Mouse (Mus musculus) lung, postnatal 36 days (tissue): ENCODE measurements around the gene Nos2.

Source experiments
- DNase-seq: peaks from one replicate; pipeline ENCODE4 v3.0.0; 2022; ENCODE audit warnings: mixed read lengths

Nos2 gene

DNA sequence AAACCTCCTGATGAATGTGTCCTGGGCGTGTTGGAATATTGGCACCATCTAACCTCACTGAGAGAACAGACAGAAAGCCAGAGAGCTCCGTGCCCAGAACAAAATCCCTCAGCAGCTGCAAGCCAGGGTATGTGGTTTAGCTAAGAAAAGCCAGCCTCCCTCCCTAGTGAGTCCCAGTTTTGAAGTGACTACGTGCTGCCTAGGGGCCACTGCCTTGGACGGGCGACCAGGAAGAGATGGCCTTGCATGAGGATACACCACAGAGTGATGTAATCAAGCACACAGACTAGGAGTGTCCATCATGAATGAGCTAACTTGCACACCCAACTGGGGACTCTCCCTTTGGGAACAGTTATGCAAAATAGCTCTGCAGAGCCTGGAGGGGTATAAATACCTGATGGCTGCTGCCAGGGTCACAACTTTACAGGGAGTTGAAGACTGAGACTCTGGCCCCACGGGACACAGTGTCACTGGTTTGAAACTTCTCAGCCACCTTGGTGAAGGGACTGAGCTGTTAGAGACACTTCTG is at the start of gene Nos2:
Gene Nos2 (plus strand): TSS at position 377 of the 529 bp plus-strand sequence.
- DNase-seq, result no peak

DNA sequence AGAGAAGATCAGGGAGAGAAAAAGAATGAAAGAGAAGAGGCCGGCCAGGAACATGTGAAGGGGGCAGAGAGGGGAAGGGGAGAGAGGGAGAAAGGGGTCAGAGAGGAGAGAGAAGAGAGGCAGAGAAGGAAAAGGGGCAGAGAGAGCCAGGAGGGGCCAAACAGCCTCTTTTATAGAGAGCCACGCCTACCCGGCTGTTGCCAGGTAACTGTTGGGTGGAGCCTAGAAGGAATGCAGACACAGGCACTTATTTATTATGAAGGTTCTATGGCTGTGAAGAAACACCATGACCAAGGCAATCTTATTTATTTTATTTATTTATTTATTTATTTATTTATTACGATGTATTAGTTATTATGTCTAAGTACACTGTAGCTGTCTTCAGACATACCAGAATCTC is 49.7 kb upstream of the Nos2 start:
- no peak for DNase-seq

DNA sequence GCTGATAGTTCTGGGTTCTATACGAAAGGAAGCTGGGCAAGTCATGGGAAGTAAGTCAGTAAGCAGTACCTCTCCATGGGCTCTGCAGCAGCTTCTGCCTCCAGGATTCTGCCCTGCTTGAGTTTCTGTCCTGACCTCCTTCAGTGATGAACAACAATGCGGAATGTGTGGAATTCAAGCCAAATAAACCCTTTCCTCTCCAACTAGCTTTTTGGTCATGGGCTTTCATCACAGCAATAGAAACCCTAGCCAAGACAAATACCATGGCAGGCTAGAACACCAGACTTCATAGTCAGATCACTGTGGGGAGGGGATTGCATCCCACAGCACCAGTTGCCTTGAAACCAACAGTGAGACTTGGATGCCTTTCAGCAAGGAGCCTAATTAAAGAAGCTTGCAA is 47.8 kb upstream of the Nos2 start:
- no peak for DNase-seq

DNA sequence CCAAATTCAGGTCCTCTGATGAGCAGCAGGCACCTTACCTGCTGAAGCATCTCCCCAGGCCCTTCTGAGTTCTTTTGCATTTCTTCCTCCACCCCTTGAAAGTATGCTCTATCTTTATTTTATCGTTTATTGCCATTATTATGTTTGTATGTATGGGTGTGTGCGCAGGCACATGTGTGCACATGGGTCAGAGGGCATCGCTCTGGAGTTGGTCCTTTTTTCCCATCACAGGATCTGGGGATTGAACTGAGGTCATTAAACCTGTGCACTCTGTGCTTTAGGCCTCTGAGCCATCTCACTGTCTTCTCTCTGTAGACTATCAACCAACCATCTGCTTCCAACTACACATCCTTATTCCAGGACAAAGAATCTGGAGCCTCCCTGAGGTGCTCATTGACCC is 40.9 kb upstream of the Nos2 start:
- DNase-seq, result no peak

DNA sequence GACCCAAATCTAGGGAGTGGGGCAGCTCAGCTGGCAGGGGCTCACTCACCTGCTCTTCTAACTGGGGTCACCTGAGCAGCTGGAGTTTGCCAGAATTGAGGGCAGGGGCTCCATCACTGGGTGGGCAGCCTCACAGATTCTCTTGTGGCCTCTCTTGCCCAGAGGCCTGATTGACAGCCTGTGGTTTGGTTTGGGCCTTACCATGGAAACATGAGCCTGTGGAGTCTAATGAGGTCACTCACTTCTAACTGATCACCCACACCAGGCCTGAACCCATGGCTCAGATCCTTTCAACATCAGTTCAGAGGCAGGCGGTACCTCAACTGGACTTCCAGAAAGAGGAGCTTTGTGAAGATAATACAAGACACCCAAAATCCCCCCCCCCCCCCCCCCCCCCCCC is 33.9 kb upstream of the Nos2 start:
- DNase-seq, result peak; percentile 7

DNA sequence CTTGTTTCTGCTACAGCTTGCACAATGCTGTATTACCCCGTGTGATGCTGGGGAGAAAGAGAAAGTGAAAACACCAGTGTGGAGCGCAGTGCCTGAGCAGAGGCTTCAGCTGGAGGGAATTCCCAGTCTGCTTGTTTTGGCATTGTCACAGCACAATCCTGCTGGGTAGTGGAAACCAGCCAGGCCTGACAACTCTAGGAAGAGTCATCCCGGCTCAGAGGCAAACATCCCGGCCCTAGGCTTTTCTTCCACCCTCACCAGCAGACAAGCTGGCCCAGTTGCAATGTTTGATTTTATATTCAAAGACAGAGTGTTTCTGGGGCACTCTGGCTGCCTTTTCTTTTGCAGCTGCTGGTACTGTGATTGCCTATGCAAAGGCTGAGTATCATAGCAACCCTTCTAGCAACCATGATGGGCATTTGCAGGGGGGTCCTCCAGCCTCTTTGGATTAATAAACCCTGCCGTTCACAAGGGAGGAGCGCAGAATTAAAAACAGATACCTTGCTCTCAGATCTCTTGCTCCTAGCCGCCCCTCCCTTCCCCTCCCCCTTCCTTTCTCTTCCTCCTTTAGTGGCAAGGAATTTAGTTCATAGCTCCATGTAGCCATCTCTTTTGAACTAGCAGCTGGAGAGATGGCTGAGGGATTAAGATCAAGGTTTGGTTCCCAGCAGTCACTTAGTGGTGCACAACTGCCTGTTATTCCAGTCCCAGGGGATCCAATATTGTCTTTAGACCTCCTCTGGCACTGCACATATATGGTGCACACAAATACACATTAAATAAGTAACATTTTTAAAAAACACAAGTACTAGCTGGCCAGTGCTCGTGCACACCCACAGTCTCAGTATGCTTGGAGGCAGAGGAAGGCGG is 33.2 kb upstream of the Nos2 start:
- DNase-seq, result peak; percentile 87

DNA sequence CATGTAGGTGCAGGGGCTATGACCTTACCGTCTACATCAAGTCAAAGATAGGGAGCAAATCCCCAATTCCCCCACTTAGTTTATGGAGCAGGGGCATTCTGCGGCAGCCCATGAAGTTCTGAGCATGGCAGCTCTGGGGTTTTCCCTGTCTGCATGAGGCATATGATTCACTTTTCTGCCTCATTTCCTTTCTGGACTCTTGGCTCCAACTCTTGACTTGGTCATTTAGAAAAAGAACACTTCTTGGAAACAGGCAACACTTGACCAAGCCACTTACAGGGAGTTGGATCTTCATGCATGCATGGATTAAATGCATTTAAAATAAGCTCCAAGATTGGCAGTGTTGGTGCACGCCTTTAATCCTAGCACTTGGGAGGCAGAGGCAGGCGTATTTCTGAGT is 31.4 kb upstream of the Nos2 start:
- DNase-seq, result no peak

DNA sequence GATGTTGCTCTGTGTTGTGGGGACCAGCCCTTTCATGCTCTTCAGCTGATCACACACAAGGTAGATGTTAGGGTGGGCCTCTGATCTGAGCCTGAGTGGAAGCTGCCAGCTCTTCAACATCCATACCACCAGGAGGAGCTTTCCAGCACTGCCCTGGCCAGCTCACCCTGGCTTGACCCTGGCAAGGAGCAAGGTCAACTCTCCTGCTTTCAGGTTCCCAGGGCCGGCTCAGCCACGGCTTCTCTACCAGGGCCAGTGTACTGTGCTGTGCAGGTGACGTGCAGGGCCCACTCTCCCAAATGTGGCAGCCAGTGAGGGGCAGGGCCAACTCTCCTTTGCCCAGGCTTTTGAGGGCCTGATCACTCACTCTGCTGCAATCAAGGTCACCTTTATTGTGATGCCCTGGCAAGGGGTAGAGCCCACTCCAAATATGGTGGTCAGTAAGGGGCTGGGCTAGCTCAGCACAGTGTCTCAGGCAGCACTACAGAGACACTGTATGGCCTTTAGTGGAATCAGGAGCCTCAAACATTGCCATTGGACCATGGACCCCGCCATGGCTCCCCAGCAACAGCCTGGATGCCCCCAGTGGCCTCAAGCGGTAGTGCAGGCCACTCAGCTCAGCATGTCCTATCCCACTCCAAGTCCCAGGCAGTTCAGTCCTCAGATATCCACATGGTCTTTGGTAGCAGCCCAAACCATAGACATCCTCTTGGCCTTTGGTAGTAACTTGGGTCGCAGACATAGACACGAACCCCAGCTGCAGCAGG is 24.0 kb upstream of the Nos2 start:
- DNase-seq, result peak; percentile 32

DNA sequence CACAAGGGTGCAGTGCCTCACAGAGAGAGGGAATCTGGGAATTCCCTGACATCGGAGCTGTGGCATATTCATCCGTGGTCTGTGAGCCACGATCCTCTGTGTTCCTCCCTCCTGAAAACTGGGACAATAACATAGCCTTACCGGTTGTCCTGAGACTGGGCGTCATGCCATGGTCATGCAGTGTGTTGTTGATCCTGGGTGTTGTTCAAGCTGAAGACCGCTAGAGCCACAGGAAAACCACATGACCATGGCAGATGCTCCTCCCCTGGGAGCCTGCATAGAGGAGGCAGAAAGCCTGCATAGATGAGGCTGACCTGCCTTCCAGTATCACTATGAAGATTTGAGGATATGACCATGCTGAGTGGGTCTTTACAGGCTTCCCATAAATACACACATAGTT is 5.1 kb upstream of the Nos2 start:
- DNase-seq, result no peak

DNA sequence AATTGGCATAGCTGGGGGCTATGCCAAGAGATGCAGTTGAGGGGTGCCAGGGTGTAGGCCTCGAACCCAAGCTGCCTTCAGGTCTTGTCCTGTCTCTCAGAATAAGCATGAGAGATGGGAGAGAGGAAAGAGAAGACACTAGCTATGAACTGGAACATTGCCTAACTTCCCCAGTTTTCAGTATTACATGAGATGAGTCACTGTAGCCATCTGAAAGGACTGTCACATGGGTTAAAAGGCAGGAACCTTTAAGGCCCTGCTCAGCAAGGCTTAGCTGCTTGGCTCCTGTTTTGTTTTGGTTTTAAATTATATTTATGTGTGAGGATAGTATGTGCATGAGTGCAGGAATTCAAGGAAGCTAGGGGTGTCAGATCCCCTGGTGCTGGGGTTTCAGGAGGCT is 4.2 kb upstream of the Nos2 start:
- no peak for DNase-seq

DNA sequence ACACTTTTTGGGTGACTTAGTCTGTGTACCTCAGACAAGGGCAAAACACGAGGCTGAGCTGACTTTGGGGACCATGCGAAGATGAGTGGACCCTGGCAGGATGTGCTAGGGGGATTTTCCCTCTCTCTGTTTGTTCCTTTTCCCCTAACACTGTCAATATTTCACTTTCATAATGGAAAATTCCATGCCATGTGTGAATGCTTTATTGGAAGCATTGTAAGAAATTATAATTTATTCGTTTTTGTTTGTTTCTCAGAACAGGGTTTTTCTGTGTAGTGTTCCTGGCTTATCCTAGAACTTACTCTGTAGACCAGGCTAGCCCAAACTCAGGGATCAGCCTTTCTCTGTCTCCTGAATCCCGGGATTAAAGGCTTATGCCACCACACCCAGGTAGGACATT is 842 bp upstream of the Nos2 start:
- no peak for DNase-seq

DNA sequence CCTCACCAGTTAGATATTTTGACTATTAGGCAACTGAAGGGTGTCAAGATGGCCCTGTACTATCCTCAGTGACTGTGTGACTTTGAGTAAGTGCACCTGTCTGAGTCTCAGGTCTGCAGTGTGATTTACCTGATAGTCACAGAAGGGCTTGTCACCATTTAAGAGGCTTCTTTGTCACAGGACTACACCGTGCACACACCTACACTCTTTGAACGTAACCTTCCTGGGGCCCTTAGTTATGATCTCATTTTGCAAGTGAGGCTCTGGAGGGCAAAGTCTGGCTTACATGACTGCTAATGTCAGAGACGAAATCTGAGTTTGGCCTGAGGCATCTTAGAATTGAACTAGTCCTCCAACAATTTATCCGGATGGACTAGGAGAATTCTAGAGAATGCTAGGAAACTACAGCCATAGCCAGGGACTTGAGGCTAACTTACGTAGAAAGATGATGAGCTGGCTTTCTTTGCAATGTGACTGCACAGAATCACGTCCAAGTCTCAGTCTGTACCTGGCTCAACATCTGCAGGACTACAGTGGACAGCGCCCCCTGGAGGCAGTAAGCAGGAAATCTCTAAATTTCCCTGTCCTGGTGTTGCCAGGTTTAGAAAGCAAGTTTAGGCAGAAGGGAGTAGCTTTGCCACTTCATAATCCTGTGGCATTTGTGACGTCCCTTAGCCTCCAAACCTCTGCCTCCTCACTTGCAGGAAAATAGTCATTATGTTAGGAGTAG is 2.3 kb downstream of the Nos2 start:
- peak; percentile 62 for DNase-seq

DNA sequence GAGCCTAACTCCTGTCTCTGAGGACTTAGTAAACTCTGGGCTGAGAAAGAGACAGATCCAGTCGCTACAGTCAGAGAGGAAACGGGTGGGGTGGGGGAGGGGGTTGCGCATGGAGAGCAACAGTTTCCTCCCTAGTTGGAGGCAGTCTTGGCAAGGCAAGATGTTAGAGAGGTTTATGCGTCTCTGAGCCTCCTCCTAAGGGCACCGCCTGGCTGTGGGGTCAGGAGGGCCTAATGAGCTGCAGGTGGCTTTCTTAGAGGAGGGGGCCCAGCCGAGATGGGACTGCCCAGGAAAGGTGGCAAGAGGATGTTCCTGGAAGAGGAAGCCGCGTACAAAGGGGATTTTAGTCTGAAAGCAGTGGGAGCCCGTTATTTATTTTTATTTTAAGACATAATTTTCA is 3.5 kb downstream of the Nos2 start:
- DNase-seq, result no peak

DNA sequence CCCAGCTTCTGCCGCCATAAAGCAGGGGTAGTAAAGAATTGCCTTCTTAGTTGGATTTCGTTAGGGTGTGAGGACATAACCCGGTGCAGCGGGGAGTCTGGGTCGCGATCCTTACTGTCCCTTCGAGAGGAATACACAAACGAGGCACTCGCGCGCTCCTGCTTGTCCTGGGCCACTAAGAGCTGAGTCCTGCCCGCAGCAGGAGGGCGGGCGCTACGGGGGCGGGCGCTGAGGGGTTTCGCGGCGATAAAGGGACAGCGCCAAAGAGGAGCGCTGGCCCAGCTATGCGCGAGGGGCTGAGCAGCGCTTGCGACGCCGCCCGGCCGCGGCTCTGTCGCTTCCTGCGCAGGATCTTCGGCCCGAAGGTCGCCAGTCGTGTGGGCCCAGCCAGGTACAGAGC is 4.3 kb downstream of the Nos2 start:
- peak; percentile 24 for DNase-seq

DNA sequence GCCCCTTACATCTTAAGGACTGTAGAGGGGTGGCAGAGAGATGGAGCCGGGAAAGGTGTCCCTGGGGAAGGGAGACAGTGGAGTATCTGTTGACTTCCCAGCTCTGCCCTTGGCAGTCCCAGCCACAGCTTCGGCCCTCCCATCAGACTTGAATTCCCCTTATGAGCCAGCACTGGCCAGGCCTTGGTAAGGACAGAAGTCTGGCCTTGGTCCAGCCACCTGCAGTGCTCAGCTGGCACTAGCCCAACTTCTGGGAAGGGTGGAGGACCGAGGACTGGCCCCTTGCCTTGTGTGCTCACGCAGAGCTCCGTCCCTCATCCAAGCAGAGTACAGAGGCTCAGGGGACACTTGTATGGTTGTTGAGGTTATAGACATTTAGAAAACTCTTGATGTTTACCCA is 8.8 kb downstream of the Nos2 start:
- DNase-seq, result peak; percentile 64

DNA sequence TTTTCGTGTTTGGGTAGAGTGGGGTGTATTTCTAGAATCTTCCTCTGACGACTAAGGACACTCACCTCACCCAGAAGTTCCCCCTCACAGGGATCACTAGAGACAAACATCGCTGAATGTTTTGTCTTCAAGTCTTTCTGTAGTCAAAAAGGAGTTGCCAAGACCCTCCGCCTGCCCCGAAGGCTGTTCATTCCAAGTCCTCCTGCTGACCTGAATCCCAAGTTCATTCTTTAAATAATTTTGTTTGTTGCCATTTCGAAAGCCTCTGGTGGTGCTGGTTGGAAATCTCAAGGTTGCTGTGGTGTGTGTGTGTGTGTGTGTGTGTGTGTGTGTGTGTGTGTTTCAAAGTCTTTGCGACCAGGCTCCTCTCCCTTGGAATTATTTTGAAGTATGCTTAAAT is 13.7 kb downstream of the Nos2 start:
- no peak for DNase-seq

DNA sequence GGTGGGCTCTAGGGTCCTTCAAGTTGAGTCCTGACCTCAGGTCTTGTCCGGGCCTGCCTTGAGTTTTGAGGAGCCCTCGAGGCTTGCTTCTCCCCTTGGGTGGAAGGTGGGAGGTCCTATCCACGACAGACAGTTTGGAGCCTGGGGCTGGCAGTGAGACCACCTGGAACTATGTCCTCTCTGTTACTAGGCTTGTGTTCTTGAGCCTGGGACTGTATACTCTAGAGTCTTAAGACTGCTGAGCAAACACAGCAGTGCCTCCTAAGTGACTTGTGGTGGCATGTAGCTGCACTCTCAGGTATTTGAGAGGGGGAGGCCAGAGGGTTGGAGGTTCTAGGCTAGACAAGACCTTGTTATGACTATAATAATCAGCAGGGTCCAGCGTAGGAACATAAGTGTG is 14.1 kb downstream of the Nos2 start:
- DNase-seq, result no peak

DNA sequence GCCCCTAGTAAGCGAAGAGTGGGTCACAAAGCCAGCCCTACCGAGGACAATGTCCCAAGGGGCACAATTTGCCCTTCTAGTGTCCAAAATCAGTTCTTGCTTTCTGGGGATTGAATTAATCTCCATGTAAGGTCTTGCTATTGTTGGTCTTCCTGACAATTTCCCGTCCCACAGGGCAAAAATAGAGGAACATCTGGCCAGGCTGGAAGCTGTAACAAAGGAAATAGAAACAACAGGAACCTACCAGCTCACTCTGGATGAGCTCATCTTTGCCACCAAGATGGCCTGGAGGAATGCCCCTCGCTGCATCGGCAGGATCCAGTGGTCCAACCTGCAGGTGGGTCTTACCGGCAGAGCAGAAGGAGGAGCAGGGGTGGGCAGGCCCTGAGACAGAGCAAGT is 14.6 kb downstream of the Nos2 start:
- peak; percentile 13 for DNase-seq

DNA sequence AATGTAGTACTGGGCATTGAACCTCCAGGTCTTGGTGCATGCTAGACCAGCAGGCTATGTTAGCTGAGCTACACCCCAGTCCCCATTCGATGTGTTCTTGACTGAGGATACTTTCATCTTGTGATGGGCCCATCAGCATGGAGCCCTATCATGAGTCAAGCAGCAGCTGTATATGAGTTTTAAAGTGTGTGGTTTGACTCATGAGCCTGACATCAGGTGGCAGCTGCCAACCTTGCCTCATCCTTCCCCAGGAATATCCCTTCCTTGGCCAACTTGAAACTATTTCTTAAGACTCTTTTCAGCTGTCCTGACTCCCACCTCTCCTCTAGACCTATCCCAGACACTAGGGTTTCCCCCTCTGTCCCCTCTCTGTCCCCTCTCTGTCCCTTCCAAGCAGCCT is 22.5 kb downstream of the Nos2 start:
- DNase-seq, result no peak

DNA sequence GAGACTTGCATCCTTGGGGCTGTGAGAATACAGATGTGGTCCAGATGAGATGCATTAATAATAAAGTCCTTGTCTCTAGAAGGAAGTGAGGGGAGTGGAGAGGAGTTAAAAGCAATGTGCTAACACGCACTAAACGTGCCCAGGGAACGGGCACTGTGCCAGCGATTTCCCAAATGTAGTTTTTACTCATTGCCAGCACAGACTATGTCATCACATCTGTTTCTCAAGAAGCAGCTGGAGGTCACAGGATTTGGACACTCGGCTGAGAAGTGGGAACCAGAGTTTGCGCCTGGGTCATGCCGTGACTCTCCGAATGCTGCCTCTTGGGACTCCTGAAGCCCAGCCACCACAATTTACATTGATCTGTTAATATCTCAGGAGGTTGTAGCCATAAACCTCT is 29.8 kb downstream of the Nos2 start:
- DNase-seq, result peak; percentile 52

DNA sequence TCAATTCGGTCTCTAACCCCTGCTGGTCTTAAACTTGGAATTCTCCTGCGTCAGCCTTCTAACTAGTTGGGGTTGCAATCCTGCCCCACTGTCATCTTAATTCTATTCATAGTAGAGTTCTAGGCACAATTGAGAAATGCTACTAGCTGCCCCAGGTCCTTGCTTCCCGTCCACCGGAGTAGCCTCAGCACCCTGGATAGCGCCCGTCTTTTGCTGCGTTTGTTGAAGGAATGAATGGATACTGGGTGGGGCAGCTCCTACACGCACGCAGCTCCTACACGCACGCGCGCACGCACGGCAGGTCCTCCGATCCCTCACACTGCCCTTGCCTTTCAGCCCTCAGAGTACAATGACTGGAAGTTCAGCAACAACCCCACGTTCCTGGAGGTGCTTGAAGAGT is 31.9 kb downstream of the Nos2 start:
- DNase-seq, result peak; percentile 44

DNA sequence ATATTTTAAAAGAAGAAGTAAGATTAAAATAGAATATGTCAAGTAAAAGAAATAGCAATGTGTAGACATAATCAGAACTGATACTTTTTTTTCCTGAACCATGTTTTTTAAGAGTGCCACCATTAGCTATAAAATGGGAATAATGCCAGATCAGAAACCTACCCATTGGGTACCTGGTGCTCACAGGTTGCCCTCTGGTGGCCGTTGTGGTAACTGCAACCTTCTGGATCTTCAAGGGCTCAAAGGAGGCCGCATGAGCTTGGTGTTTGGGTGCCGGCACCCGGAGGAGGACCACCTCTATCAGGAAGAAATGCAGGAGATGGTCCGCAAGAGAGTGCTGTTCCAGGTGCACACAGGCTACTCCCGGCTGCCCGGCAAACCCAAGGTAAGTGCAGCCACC is 35.7 kb downstream of the Nos2 start:
- DNase-seq, result peak; percentile 88

DNA sequence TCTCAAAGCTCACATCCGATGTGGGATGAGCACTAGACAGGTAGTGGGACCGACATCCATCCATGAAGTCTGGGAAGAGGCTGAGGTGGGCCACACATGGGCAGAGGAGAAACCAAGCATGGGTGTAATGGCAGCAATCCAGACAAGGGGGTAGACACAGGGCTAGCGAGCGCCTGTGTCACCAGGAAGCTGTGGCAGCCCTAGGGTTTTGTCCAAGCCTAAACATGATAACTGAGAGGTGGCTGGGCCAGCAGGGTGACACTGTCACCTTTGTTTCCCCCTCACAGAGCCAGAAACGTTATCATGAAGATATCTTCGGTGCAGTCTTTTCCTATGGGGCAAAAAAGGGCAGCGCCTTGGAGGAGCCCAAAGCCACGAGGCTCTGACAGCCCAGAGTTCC is 38.8 kb downstream of the Nos2 start:
- no peak for DNase-seq
